Mouse (Mus musculus): ENCODE results near the gene Nfya. TPM values are rescaled to one million over a fixed set of nuclear protein-coding genes. Genes with fewer than 3 reads are reported as not detected.

Gene Nfya
- total and polyA plus RNA-seq, 3 experiments, result 26.9 to 44.2 (median 29.3) TPM

DNA sequence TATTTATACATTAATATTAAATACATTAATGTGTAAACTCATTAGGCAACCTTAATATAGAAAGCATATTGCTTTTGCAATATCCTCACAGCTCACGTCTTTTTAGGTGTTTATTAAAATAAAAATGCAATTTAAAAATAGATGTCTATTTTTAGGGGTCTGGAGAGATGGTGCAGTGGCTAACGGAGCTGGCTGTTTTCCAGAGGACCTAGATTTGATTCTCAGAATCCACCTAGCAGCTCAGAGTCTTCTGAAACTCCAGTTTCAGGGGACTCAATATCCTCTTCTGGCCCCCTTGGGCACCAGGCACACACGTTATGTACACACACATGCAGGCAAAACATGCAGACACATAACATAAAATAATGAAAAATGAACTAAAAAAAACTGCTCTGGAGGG lies 47.4 kb downstream of the Nfya start:
- no peak for DNase-seq (ENCODE audit: extremely low read depth)
- dilution Hi-C loops (cut with MboI; ENCODE audit: extremely low pct_ligation_motif_present, extremely low pct_unique_long_range_greater_than_20kb, low sequenced_read_pairs) (no loop called here), in situ Hi-C loops (cut with MboI; ENCODE audit: low pct_ligation_motif_present, low pct_unique_long_range_greater_than_20kb, low sequenced_read_pairs) (no loop called here)
- no peaks in the 10 kb centered on the region for H3K4me1 ChIP-seq (ENCODE audit: control insufficient read depth in 1 of 2, insufficient read depth in 2 of 2)
- peaks cover 7% of the 10 kb centered on the region for H3K27me3 ChIP-seq (replicated peaks)
- no peak overlapping the region for H3K9ac ChIP-seq (ENCODE audit: insufficient read depth, low read depth)
- H3K4me3 ChIP-seq (replicated peaks in 1 of 3; ENCODE audit: low read depth in 2 of 3, low read length in 2 of 3, poor library complexity in 1 of 3), result no peak overlapping the region
- no peaks in the 10 kb centered on the region for H3K79me2 ChIP-seq (replicated peaks; ENCODE audit: control insufficient read depth, extremely low read depth, insufficient read depth, poor library complexity, severe bottlenecking)
- no peak overlapping the region for H3K27ac ChIP-seq (ENCODE audit: insufficient read depth, low read depth)
- no peak overlapping the region for H3K4me2 ChIP-seq (ENCODE audit: insufficient read depth, low read depth, poor library complexity, severe bottlenecking)
- H3K36me3 ChIP-seq (replicated peaks in 1 of 2; ENCODE audit: control insufficient read depth in 1 of 2, insufficient read depth in 1 of 2, low read length in 1 of 2), result no peaks in the 10 kb centered on the region
- TF ChIP-seq MAFK (IDR thresholded peaks at IDR 0.05; ENCODE audit: insufficient replicate concordance, low read length) (no peak), MYC (IDR thresholded peaks at IDR 0.05; ENCODE audit: low read depth, low read length) (no peak), HCFC1 (IDR thresholded peaks at IDR 0.05; ENCODE audit: low read depth, low read length) (no peak), UBTF (IDR thresholded peaks at IDR 0.05; ENCODE audit: low read depth, low read length) (no peak), JUN (IDR thresholded peaks at IDR 0.05; ENCODE audit: insufficient read depth, low read depth, low read length) (no peak), RCOR1 (conservative IDR thresholded peaks at IDR 0.05; ENCODE audit: low read depth, low read length) (no peak), PAX5 (IDR thresholded peaks at IDR 0.05; ENCODE audit: low read length) (no peak), RAD21 (IDR thresholded peaks at IDR 0.05; ENCODE audit: low read depth, low read length) (no peak), MAX (IDR thresholded peaks at IDR 0.05; ENCODE audit: low read length) (no peak), NELFE (IDR thresholded peaks at IDR 0.05; ENCODE audit: low read depth, low read length) (no peak), CHD1 (IDR thresholded peaks at IDR 0.05; ENCODE audit: low read depth, low read length) (no peak), SIN3A (IDR thresholded peaks at IDR 0.05; ENCODE audit: low read length) (no peak), IRF4 (IDR thresholded peaks at IDR 0.05; ENCODE audit: low read depth, low read length) (no peak), TCF12 (IDR thresholded peaks at IDR 0.05; ENCODE audit: low read depth, low read length) (no peak)
- H3K9me3 ChIP-seq (replicated peaks; ENCODE audit: low read length), result no peaks in the 10 kb centered on the region

GRCm38 (mm10) chr17:48360462-48360861 lies 49.2 kb downstream of the Nfya start:
- Histone ChIP-seq H3K4me3 (replicated peaks in 1 of 3; ENCODE audit: low read depth in 2 of 3, low read length in 2 of 3, poor library complexity in 1 of 3) (no peak overlapping the region), H3K36me3 (replicated peaks in 1 of 2; ENCODE audit: control insufficient read depth in 1 of 2, insufficient read depth in 1 of 2, low read length in 1 of 2) (no peaks in the 10 kb centered on the region), H3K4me1 (ENCODE audit: control insufficient read depth in 1 of 2, insufficient read depth in 2 of 2) (peaks cover 5 to 7% of the 10 kb centered on the region in 2 experiments; a peak in 2 of 4 replicates), H3K9me3 (replicated peaks; ENCODE audit: low read length) (no peaks in the 10 kb centered on the region), H3K27ac (ENCODE audit: insufficient read depth, low read depth) (no peak overlapping the region), H3K79me2 (replicated peaks; ENCODE audit: control insufficient read depth, extremely low read depth, insufficient read depth, poor library complexity, severe bottlenecking) (no peaks in the 10 kb centered on the region), H3K9ac (ENCODE audit: insufficient read depth, low read depth) (no peak overlapping the region), H3K27me3 (replicated peaks) (peaks cover 7% of the 10 kb centered on the region), H3K4me2 (ENCODE audit: insufficient read depth, low read depth, poor library complexity, severe bottlenecking) (no peak overlapping the region)
- dilution Hi-C loops (cut with MboI; ENCODE audit: extremely low pct_ligation_motif_present, extremely low pct_unique_long_range_greater_than_20kb, low sequenced_read_pairs), result no loop called here
- in situ Hi-C loops (cut with MboI; ENCODE audit: low pct_ligation_motif_present, low pct_unique_long_range_greater_than_20kb, low sequenced_read_pairs), result no loop called here
- DNase-seq (ENCODE audit: extremely low read depth), result no peak
- TF ChIP-seq PAX5 (IDR thresholded peaks at IDR 0.05; ENCODE audit: low read length) (no peak), MEF2A (IDR thresholded peaks at IDR 0.05; ENCODE audit: borderline replicate concordance, low read depth, low read length) (no peak), KAT2A (IDR thresholded peaks at IDR 0.05; ENCODE audit: insufficient replicate concordance, low read length) (no peak), NELFE (IDR thresholded peaks at IDR 0.05; ENCODE audit: low read depth, low read length) (no peak)
